Mouse (Mus musculus): ENCODE data around the gene Mrpl48. TPM values are rescaled to one million over a fixed set of nuclear protein-coding genes. Genes with fewer than 3 reads are reported as not detected.

Mrpl48 gene
- polyA plus RNA-seq, 1 experiment from 2014 or later: 57.4 TPM

DNA sequence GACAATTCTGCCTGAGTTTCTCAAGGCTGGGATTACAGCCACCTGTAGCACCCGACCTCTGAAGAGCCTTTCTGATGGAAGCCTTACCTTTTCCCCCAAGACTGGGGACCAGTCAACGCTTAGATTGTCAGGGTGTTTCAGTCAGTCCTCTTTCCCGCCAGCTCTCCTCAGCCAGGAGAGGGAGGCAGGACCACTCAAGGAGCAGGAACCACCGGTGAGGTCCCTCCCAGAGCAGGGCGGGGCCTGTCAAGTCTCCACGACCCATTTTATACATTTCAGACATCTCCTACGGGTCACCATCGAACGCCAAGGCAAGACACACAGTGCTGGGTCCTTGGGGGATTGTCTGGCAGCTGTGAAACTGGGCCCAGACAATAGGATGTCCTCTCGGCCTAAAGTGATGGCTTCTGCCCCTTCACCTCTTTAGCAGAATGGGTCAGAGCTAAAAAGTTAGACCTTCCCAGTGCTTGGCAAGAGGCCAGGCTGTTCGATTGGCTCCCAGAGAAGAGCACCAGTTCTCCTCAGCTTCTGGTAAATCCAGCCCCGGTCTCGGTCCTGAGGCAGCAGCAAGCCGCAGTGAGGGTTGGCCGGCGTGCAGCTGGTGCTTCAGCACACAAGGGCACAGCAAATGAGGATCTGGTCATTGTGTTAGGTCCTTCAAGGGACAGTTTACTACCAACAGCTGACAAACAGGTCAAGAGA lies 107.7 kb downstream of the Mrpl48 start:
- WGBS: 73% methylated on average over 16 of the region's 16 CpGs
- Histone ChIP-seq H3K27ac (ENCODE audit: low read depth, low read length) (no peak overlapping the region), H3K9me3 (ENCODE audit: control insufficient read depth, low read length) (no peaks in the 10 kb centered on the region), H3K9ac (ENCODE audit: low read length) (no peak overlapping the region), H3K4me2 (ENCODE audit: low read depth) (no peak overlapping the region), H3K4me3 (ENCODE audit: low read depth, low read length) (no peak overlapping the region), H3K36me3 (ENCODE audit: control insufficient read depth, insufficient read depth, low read length) (peaks cover 2% of the 10 kb centered on the region; the same call in 1 of the 2 replicates), H3K4me1 (ENCODE audit: control insufficient read depth, insufficient read depth, low read length) (peaks cover 5% of the 10 kb centered on the region; the same call in 1 of the 2 replicates), H3K27me3 (ENCODE audit: control insufficient read depth, insufficient read depth, low read length) (no peaks in the 10 kb centered on the region)
- DNase-seq (ENCODE audit: low spot score) (no peak), ATAC-seq (ENCODE audit: insufficient read depth, low FRiP score, low TSS enrichment) (no peak)

DNA sequence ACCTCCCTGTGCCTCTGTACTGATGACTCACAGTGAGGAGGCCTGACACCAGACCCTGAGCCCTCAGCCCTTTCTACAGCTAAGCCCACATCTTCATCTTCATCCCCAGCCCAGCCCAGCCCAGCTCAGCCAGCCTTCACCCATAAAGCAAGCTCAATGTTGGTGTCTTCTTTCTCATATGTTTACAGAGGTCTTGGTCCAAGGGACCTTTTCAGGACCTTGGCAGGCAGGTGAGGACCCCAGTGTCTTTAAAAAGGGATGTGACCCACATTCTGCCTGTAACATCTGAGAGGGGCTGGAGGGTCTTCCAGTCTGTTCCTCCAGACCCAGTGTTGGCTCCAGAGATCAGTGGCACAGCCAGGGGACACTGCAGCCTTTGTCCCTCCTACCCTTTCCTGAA lies 108.6 kb downstream of the Mrpl48 start:
- Histone ChIP-seq H3K4me1 (ENCODE audit: control insufficient read depth, insufficient read depth, low read length) (peaks cover 7% of the 10 kb centered on the region; the same call in 1 of the 2 replicates), H3K36me3 (ENCODE audit: control insufficient read depth, insufficient read depth, low read length) (peaks cover 2% of the 10 kb centered on the region; the same call in 1 of the 2 replicates), H3K9ac (ENCODE audit: low read length) (no peak overlapping the region), H3K9me3 (ENCODE audit: control insufficient read depth, low read length) (no peaks in the 10 kb centered on the region), H3K4me3 (ENCODE audit: low read depth, low read length) (no peak overlapping the region), H3K4me2 (ENCODE audit: low read depth) (no peak overlapping the region), H3K27ac (ENCODE audit: low read depth, low read length) (no peak overlapping the region), H3K27me3 (ENCODE audit: control insufficient read depth, insufficient read depth, low read length) (no peaks in the 10 kb centered on the region)
- no peak for ATAC-seq (ENCODE audit: insufficient read depth, low FRiP score, low TSS enrichment)
- DNase-seq (ENCODE audit: low spot score): no peak

GRCm38 (mm10) chr7:100497982-100498381 lies 110.1 kb downstream of the Mrpl48 start:
- ATAC-seq (ENCODE audit: insufficient read depth, low FRiP score, low TSS enrichment) (no peak), DNase-seq (ENCODE audit: low spot score) (no peak)
- 86% methylated on average over 13 of the region's 13 CpGs for WGBS
- H3K27me3 ChIP-seq (ENCODE audit: control insufficient read depth, insufficient read depth, low read length): no peaks in the 10 kb centered on the region
- peaks cover 2% of the 10 kb centered on the region; the same call in 1 of the 2 replicates for H3K36me3 ChIP-seq (ENCODE audit: control insufficient read depth, insufficient read depth, low read length)
- H3K4me3 ChIP-seq (ENCODE audit: low read depth, low read length): no peak overlapping the region
- no peak overlapping the region for H3K9ac ChIP-seq (ENCODE audit: low read length)
- H3K4me1 ChIP-seq (ENCODE audit: control insufficient read depth, insufficient read depth, low read length): peaks cover 16% of the 10 kb centered on the region; the same call in 1 of the 2 replicates
- no peak overlapping the region for H3K4me2 ChIP-seq (ENCODE audit: low read depth)
- no peak overlapping the region for H3K27ac ChIP-seq (ENCODE audit: low read depth, low read length)
- no peaks in the 10 kb centered on the region for H3K9me3 ChIP-seq (ENCODE audit: control insufficient read depth, low read length)

- Histone ChIP-seq H3K27me3 (ENCODE audit: control insufficient read depth, insufficient read depth, low read length) (no peaks in the 10 kb centered on the region), H3K4me1 (ENCODE audit: control insufficient read depth, insufficient read depth, low read length) (peaks cover 20% of the 10 kb centered on the region), H3K9ac (ENCODE audit: low read length) (no peak overlapping the region), H3K9me3 (ENCODE audit: control insufficient read depth, low read length) (no peaks in the 10 kb centered on the region), H3K36me3 (ENCODE audit: control insufficient read depth, insufficient read depth, low read length) (peaks cover 2% of the 10 kb centered on the region; the same call in 1 of the 2 replicates), H3K4me3 (ENCODE audit: low read depth, low read length) (no peak overlapping the region), H3K4me2 (ENCODE audit: low read depth) (no peak overlapping the region), H3K27ac (ENCODE audit: low read depth, low read length) (no peak overlapping the region)
- ATAC-seq (ENCODE audit: insufficient read depth, low FRiP score, low TSS enrichment) (no peak), DNase-seq (ENCODE audit: low spot score) (no peak)
- 82% methylated on average over 4 of the region's 4 CpGs for WGBS
Measured at GRCm38 (mm10) chr7:100497402-100497801, 110.7 kb downstream of the Mrpl48 start.

- no peak for ATAC-seq (ENCODE audit: insufficient read depth, low FRiP score, low TSS enrichment)
- no peaks in the 10 kb centered on the region for H3K27me3 ChIP-seq (ENCODE audit: control insufficient read depth, insufficient read depth, low read length)
- peaks cover 2% of the 10 kb centered on the region; the same call in 1 of the 2 replicates for H3K36me3 ChIP-seq (ENCODE audit: control insufficient read depth, insufficient read depth, low read length)
- H3K4me1 ChIP-seq (ENCODE audit: control insufficient read depth, insufficient read depth, low read length): peaks cover 20% of the 10 kb centered on the region
- H3K4me2 ChIP-seq (ENCODE audit: low read depth): no peak overlapping the region
- no peak for DNase-seq (ENCODE audit: low spot score)
- no peaks in the 10 kb centered on the region for H3K9me3 ChIP-seq (ENCODE audit: control insufficient read depth, low read length)
- no peak overlapping the region for H3K9ac ChIP-seq (ENCODE audit: low read length)
- no peak overlapping the region for H3K4me3 ChIP-seq (ENCODE audit: low read depth, low read length)
- no peak overlapping the region for H3K27ac ChIP-seq (ENCODE audit: low read depth, low read length)
- 100% methylated on average over 9 of the region's 9 CpGs for WGBS
Measured at GRCm38 (mm10) chr7:100496791-100497190, 111.3 kb downstream of the Mrpl48 start.

GRCm38 (mm10) chr7:100496371-100496770 lies 111.7 kb downstream of the Mrpl48 start:
- DNase-seq (ENCODE audit: low spot score): no peak
- Histone ChIP-seq H3K36me3 (ENCODE audit: control insufficient read depth, insufficient read depth, low read length) (peaks cover 2% of the 10 kb centered on the region; the same call in 1 of the 2 replicates), H3K27ac (ENCODE audit: low read depth, low read length) (no peak overlapping the region), H3K9me3 (ENCODE audit: control insufficient read depth, low read length) (no peaks in the 10 kb centered on the region), H3K4me2 (ENCODE audit: low read depth) (peak overlapping the region; percentile 6; the same call in 1 of the 2 replicates), H3K9ac (ENCODE audit: low read length) (no peak overlapping the region), H3K4me3 (ENCODE audit: low read depth, low read length) (no peak overlapping the region), H3K4me1 (ENCODE audit: control insufficient read depth, insufficient read depth, low read length) (peaks cover 20% of the 10 kb centered on the region), H3K27me3 (ENCODE audit: control insufficient read depth, insufficient read depth, low read length) (no peaks in the 10 kb centered on the region)
- ATAC-seq (ENCODE audit: insufficient read depth, low FRiP score, low TSS enrichment): no peak
- 91% methylated on average over 6 of the region's 6 CpGs for WGBS

Other genes starting within 250 kb of the Mrpl48 start
- 34.2 and 42.3 TPM in 2 replicates for gene C2cd3, start 236.1 kb downstream of the Mrpl48 start, polyA plus RNA-seq (2014; fragmentation: Nextera tagmentation; extraction: Ambion mirVana)
- gene Ppme1, start 236.0 kb downstream of the Mrpl48 start, polyA plus RNA-seq (2014; fragmentation: Nextera tagmentation; extraction: Ambion mirVana): 116 and 124 TPM in 2 replicates
- not detected in 2 replicates for gene Ucp3, start 135.3 kb downstream of the Mrpl48 start, polyA plus RNA-seq (2014; fragmentation: Nextera tagmentation; extraction: Ambion mirVana)
- gene Ucp2, start 115.0 kb downstream of the Mrpl48 start, polyA plus RNA-seq (2014; fragmentation: Nextera tagmentation; extraction: Ambion mirVana): 88.8 and 95.4 TPM in 2 replicates
- gene Dnajb13, start 93.3 kb downstream of the Mrpl48 start, polyA plus RNA-seq (2014; fragmentation: Nextera tagmentation; extraction: Ambion mirVana): 0.25 and 0.84 TPM in 2 replicates
- 18.9 and 20.0 TPM in 2 replicates for gene Coa4, start 71.2 kb downstream of the Mrpl48 start, polyA plus RNA-seq (2014; fragmentation: Nextera tagmentation; extraction: Ambion mirVana)
- 194 and 200 TPM in 2 replicates for gene Rab6a, start 891 bp downstream of the Mrpl48 start, polyA plus RNA-seq (2014; fragmentation: Nextera tagmentation; extraction: Ambion mirVana)
- 7.9 and 8.4 TPM in 2 replicates for gene Plekhb1, start 54.1 kb upstream of the Mrpl48 start, polyA plus RNA-seq (2014; fragmentation: Nextera tagmentation; extraction: Ambion mirVana)
- 45.2 and 56.6 TPM in 2 replicates for gene Fam168a, start 98.3 kb upstream of the Mrpl48 start, polyA plus RNA-seq (2014; fragmentation: Nextera tagmentation; extraction: Ambion mirVana)